Mouse (Mus musculus): ENCODE measurements around the gene Gm10310. TPM values are rescaled to one million over a fixed set of nuclear protein-coding genes. Genes with fewer than 3 reads are reported as not detected.
"Not testable (repeated sequence)": the region's sequence is repeated elsewhere in the genome, so short reads cannot be mapped to it uniquely, and the experiment has no call there.

The Gm10310 gene
- not detected in 2 replicates for polyA plus RNA-seq (2015; fragmentation: Nextera tagmentation; extraction: Ambion mirVana)

DNA sequence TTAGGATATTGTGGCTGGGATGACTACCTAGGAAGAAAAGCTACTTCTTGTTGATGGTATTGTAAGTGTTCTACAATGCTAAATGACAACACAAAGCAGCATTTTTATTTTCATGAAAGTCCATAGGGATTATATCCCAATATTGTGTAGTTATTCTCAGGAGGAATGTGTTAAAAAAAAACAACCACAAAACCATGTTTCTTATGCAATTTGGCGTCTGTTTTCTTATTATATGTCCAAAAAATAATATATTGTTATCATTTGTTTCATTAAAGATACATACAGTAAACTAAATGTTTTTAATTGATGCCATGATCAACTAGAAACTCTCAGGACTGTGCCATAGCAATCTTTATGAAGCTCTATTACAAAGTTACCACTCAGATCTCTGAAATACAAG is at the start of gene Gm10310:
Gene Gm10310, minus strand, starts transcription at position 101 of the 400 bp plus-strand sequence.
- not testable (repeated sequence) for H3K9me3 ChIP-seq; H3K27ac ChIP-seq; ATAC-seq (ENCODE audit: insufficient number of reproducible peaks, insufficient read depth, low FRiP score, low TSS enrichment, low read depth); H3K27me3 ChIP-seq; H3K9ac ChIP-seq; H3K4me3 ChIP-seq; H3K36me3 ChIP-seq; H3K4me1 ChIP-seq; H3K4me2 ChIP-seq
- WGBS: no CpG with 5 or more reads among the region's 1 CpGs

DNA sequence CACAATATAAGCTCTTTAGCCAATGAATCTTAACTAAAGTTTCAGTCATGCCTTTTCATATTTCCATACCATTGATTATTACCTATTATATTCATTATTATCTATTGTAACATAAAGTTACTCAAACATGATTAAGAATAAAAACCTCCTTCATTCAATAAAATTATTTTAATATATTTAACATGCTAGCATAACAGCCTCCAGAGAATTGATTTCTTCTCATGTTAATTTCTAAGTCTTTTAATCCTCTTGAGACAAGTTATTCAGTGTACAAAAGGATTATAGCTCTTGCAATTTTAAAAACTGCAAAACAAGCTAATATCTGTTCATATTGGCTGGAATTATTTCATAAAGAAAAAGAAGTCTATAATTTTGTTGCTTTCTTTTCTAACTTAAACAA is 45.2 kb upstream of the Gm10310 start, which contains the start of gene Olfr821:
Gene Olfr821, plus strand, starts transcription at position 301 of the 400 bp plus-strand sequence.
- H3K27me3 ChIP-seq: no peaks in the 10 kb centered on the region
- no peak within 1 kb of the TSS for H3K4me2 ChIP-seq
- no peak for ATAC-seq (ENCODE audit: insufficient number of reproducible peaks, insufficient read depth, low FRiP score, low TSS enrichment, low read depth)
- no peak within 1 kb of the TSS for H3K4me3 ChIP-seq
- H3K9ac ChIP-seq: no peak within 1 kb of the TSS
- no peaks in the 10 kb centered on the region for H3K36me3 ChIP-seq
- H3K27ac ChIP-seq: no peak within 1 kb of the TSS
- H3K9me3 ChIP-seq: no peaks in the 10 kb centered on the region
- no peaks in the 10 kb centered on the region for H3K4me1 ChIP-seq

GRCm38 (mm10) chr10:130012321-130012720 is 27.5 kb upstream of the Gm10310 start, which contains the start of gene Olfr820:
Olfr820 (plus strand) TSS chr10:130012621.
- no peaks in the 10 kb centered on the region for H3K4me1 ChIP-seq
- ATAC-seq (ENCODE audit: insufficient number of reproducible peaks, insufficient read depth, low FRiP score, low TSS enrichment, low read depth): no peak

DNA sequence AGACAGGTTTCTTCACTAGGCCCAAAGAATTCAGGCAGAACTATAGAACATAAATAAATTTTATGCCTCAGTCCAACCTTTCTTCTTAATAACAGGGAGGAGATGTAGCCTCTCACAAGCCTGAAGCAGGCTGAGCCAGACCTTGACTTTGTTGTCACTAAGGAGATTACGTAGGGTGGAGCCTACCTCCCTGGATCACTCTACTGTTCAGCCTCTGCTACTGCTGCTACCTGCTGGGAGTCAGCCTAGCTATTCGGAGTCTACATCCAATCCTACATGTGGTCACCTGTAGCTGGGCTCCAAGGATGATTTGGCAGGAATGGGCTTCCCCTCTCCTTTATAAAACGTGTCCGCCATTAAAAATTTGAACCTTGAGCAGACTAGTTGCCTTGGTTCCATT is 20.5 kb upstream of the Gm10310 start:
- H3K4me1 ChIP-seq; H3K9me3 ChIP-seq; H3K9ac ChIP-seq; H3K36me3 ChIP-seq; H3K4me3 ChIP-seq; H3K27ac ChIP-seq; H3K4me2 ChIP-seq; ATAC-seq (ENCODE audit: insufficient number of reproducible peaks, insufficient read depth, low FRiP score, low TSS enrichment, low read depth); H3K27me3 ChIP-seq: not testable (repeated sequence)
- WGBS: 84% methylated on average over 4 of the region's 4 CpGs

More at GRCm38 (mm10) chr10:130012321-130012720, 27.5 kb upstream of the Gm10310 start, which contains the start of gene Olfr820:
- no peak within 1 kb of the TSS for H3K4me2 ChIP-seq
- H3K4me3 ChIP-seq: no peak within 1 kb of the TSS
- no peaks in the 10 kb centered on the region for H3K36me3 ChIP-seq
- H3K9ac ChIP-seq: no peak within 1 kb of the TSS
- H3K9me3 ChIP-seq: no peaks in the 10 kb centered on the region
- H3K27ac ChIP-seq: no peak within 1 kb of the TSS
- no peaks in the 10 kb centered on the region for H3K27me3 ChIP-seq

DNA sequence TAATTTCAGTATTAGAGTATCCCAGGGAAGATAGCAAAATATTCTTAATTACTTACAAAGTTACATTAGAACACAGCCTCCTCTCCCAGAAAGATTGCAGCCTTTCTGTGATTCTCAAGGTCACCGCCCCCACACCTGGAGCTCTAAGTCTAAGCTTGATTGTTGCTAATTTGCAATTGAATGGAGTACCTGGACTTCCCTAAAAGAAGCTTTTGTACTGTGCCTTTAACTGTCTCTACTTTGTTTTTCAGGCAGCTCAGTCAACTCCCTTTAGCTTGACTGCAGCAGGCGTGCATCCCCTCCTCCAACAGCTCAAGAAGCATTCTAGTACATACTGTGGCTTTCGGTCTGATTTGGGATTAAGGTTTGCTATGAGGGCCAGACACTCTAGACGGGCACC is 19.2 kb upstream of the Gm10310 start:
- H3K36me3 ChIP-seq; H3K9ac ChIP-seq; H3K27me3 ChIP-seq; H3K4me3 ChIP-seq; H3K9me3 ChIP-seq; H3K4me1 ChIP-seq; H3K27ac ChIP-seq; ATAC-seq (ENCODE audit: insufficient number of reproducible peaks, insufficient read depth, low FRiP score, low TSS enrichment, low read depth); H3K4me2 ChIP-seq: not testable (repeated sequence)
- 89% methylated on average over 4 of the region's 4 CpGs for WGBS

DNA sequence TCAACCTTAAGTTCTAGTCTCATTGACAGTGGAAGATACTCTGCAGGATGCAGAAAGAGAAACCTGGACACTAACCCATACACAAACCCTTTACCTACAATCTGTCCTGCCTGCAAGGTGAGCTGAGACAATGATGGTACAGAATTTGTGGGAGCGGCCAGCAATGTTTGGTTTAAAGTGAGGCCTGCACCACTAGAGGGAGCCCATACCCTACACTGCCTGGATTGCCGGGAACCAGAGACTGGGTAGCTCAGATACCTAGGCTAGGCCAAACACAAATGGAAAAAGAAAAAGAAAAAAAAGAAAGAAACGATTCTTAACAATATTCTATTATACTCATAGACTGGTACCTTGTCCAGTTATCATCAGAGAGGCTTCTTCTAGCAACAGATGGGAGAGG is 3.0 kb downstream of the Gm10310 start:
- not testable (repeated sequence) for H3K4me3 ChIP-seq
- no CpG with 5 or more reads among the region's 3 CpGs for WGBS

DNA sequence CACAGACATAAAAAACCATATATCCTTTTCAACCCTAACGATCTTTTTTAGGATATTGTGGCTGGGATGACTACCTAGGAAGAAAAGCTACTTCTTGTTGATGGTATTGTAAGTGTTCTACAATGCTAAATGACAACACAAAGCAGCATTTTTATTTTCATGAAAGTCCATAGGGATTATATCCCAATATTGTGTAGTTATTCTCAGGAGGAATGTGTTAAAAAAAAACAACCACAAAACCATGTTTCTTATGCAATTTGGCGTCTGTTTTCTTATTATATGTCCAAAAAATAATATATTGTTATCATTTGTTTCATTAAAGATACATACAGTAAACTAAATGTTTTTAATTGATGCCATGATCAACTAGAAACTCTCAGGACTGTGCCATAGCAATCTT is 8.8 kb downstream of the Gm10310 start, which contains the start of gene Olfr247:
Gene Olfr247, minus strand, starts transcription at position 101 of the 400 bp plus-strand sequence.
- H3K36me3 ChIP-seq; H3K4me1 ChIP-seq; ATAC-seq (ENCODE audit: insufficient number of reproducible peaks, insufficient read depth, low FRiP score, low TSS enrichment, low read depth): not testable (repeated sequence)

More for the DNA sequence above, 3.0 kb downstream of the Gm10310 start:
- H3K36me3 ChIP-seq; H3K4me2 ChIP-seq; ATAC-seq (ENCODE audit: insufficient number of reproducible peaks, insufficient read depth, low FRiP score, low TSS enrichment, low read depth); H3K9me3 ChIP-seq; H3K9ac ChIP-seq; H3K4me1 ChIP-seq; H3K27ac ChIP-seq; H3K27me3 ChIP-seq: not testable (repeated sequence)

GRCm38 (mm10) chr10:129972994-129973393 is 11.9 kb downstream of the Gm10310 start:
- not testable (repeated sequence) for H3K27ac ChIP-seq; H3K36me3 ChIP-seq; H3K4me2 ChIP-seq; H3K4me1 ChIP-seq; ATAC-seq (ENCODE audit: insufficient number of reproducible peaks, insufficient read depth, low FRiP score, low TSS enrichment, low read depth); H3K27me3 ChIP-seq; H3K9ac ChIP-seq; H3K9me3 ChIP-seq; H3K4me3 ChIP-seq
- no CpG with 5 or more reads among the region's 3 CpGs for WGBS

More for the DNA sequence above, 8.8 kb downstream of the Gm10310 start, which contains the start of gene Olfr247:
- H3K9me3 ChIP-seq, H3K4me3 ChIP-seq, H3K9ac ChIP-seq, H3K27me3 ChIP-seq, H3K27ac ChIP-seq, H3K4me2 ChIP-seq: not testable (repeated sequence)
- WGBS: no CpG with 5 or more reads among the region's 2 CpGs

GRCm38 (mm10) chr10:129967166-129967565 is 17.7 kb downstream of the Gm10310 start, which contains the start of gene Olfr819:
Olfr819 (minus strand) TSS chr10:129967266.
- H3K36me3 ChIP-seq; H3K4me3 ChIP-seq; H3K27ac ChIP-seq; ATAC-seq (ENCODE audit: insufficient number of reproducible peaks, insufficient read depth, low FRiP score, low TSS enrichment, low read depth); H3K9ac ChIP-seq; H3K9me3 ChIP-seq; H3K27me3 ChIP-seq; H3K4me2 ChIP-seq; H3K4me1 ChIP-seq: not testable (repeated sequence)
- 77% methylated on average over 2 of the region's 2 CpGs for WGBS

GRCm38 (mm10) chr10:129966232-129966631 is 18.6 kb downstream of the Gm10310 start:
- not testable (repeated sequence) for H3K27me3 ChIP-seq; H3K9me3 ChIP-seq; ATAC-seq (ENCODE audit: insufficient number of reproducible peaks, insufficient read depth, low FRiP score, low TSS enrichment, low read depth); H3K9ac ChIP-seq; H3K36me3 ChIP-seq; H3K27ac ChIP-seq; H3K4me2 ChIP-seq; H3K4me3 ChIP-seq; H3K4me1 ChIP-seq
- WGBS: 94% methylated on average over 2 of the region's 3 CpGs

GRCm38 (mm10) chr10:129949000-129949399 is 35.9 kb downstream of the Gm10310 start, which contains the start of gene Olfr818:
Olfr818 (minus strand) TSS chr10:129949100.
- WGBS: 90% methylated on average over 2 of the region's 2 CpGs
- H3K9ac ChIP-seq: no peak within 1 kb of the TSS
- H3K27me3 ChIP-seq: no peaks in the 10 kb centered on the region
- H3K4me2 ChIP-seq: no peak within 1 kb of the TSS
- H3K9me3 ChIP-seq: no peaks in the 10 kb centered on the region
- no peaks in the 10 kb centered on the region for H3K36me3 ChIP-seq
- no peak within 1 kb of the TSS for H3K27ac ChIP-seq
- no peak within 1 kb of the TSS for H3K4me3 ChIP-seq
- H3K4me1 ChIP-seq: no peaks in the 10 kb centered on the region
- ATAC-seq (ENCODE audit: insufficient number of reproducible peaks, insufficient read depth, low FRiP score, low TSS enrichment, low read depth): no peak
